Mouse (Mus musculus): Measurements from ENCODE around the gene Rer1. TPM values are rescaled to one million over a fixed set of nuclear protein-coding genes. Genes with fewer than 3 reads are reported as not detected.
A peak's percentile ranks its signal among the peaks of the same experiment; 100 is the strongest.

Gene Rer1
- polyA plus RNA-seq, 1 experiment from 2014 or later: 132 TPM

DNA sequence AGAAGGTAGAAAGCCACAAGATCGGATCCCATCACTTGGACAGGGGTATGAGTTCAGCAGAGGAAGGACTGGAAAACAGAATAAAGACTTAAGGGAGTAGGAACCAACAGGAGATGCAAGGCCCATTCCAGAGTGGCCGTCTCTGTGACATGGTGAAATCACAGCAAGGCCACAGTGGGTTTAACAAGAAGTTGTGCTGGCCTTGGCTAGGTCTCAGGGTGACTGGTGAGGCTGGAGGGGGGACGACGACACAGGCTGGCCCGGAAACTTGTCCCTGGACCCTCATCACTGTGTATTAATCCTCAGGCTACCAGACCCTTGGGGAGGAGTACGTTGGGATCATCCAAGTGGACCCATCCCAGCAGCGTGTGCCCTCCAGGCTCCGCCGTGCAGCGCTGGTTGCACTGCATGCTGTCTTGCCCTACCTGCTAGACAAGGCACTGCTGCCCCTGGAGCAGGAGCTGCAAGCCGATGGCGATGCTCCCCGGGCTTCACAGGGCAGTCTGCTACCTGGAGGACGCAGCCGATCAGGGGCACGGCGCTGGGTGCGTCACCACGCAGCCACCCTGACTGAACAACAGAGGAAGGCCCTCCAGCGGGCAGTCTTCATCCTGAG, 17.7 kb downstream of the Rer1 start:
- H3K36me3 ChIP-seq: peaks cover 51% of the 10 kb centered on the region
- 94% methylated on average over 20 of the region's 20 CpGs for WGBS
- H3K9me3 ChIP-seq: no peaks in the 10 kb centered on the region
- ATAC-seq (ENCODE audit: low FRiP score, low read depth): no peak
- H3K4me1 ChIP-seq: peaks cover 17% of the 10 kb centered on the region
- no peak overlapping the region for H3K27ac ChIP-seq (replicated peaks)
- no peak overlapping the region for H3K4me3 ChIP-seq
- no peaks in the 10 kb centered on the region for H3K27me3 ChIP-seq
- no peak overlapping the region for H3K9ac ChIP-seq (replicated peaks)
- peak overlapping the region; percentile 69; the same call in 1 of the 2 replicates for H3K4me2 ChIP-seq (replicated peaks)

DNA sequence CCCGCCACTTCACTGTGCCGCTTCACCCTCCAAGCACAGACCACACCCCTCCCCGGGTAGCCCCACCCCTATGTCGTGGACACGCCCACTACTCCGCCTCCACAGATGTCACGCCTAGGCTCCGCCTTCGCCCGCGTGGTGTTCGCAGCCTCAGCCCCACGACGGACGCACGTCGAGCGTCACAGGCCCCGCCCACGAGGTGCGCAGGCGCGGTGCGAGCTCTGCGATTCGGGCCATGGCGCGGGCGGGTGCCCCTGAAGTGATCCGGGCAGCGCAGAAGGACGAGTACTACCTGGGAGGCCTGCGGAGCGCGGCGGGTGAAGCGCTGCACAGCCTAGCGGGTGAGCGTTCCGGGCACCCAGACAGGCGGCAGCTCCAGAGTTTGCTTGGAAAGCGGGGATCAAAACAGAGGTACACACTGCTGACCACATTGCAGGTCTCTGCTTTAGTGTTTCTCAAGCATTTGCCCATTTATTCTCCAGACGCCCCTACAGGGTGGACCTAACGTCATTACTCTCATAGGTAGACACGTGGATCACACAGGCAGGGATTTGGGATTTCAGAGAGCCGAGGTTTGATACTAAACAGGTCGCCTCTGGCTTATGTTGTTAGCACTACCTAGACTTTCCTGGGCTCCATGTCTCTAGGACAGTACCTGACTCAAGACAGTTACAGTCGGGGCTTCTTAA, 19.2 kb downstream of the Rer1 start, which contains the start of gene Pex10:
Pex10 (plus strand) TSS at position 183 of the 689 bp plus-strand sequence.
- Histone ChIP-seq H3K4me2 (replicated peaks) (peak within 1 kb of the TSS; percentile 69), H3K9ac (replicated peaks) (peak within 1 kb of the TSS; percentile 73), H3K4me3 (peak within 1 kb of the TSS; percentile 57), H3K9me3 (no peaks in the 10 kb centered on the region), H3K27ac (replicated peaks) (peak within 1 kb of the TSS; percentile 77), H3K4me1 (peaks cover 17% of the 10 kb centered on the region), H3K27me3 (no peaks in the 10 kb centered on the region), H3K36me3 (peaks cover 37% of the 10 kb centered on the region)
- ATAC-seq (ENCODE audit: low FRiP score, low read depth): peak; percentile 90
- 1% methylated on average over 48 of the region's 48 CpGs for WGBS

DNA sequence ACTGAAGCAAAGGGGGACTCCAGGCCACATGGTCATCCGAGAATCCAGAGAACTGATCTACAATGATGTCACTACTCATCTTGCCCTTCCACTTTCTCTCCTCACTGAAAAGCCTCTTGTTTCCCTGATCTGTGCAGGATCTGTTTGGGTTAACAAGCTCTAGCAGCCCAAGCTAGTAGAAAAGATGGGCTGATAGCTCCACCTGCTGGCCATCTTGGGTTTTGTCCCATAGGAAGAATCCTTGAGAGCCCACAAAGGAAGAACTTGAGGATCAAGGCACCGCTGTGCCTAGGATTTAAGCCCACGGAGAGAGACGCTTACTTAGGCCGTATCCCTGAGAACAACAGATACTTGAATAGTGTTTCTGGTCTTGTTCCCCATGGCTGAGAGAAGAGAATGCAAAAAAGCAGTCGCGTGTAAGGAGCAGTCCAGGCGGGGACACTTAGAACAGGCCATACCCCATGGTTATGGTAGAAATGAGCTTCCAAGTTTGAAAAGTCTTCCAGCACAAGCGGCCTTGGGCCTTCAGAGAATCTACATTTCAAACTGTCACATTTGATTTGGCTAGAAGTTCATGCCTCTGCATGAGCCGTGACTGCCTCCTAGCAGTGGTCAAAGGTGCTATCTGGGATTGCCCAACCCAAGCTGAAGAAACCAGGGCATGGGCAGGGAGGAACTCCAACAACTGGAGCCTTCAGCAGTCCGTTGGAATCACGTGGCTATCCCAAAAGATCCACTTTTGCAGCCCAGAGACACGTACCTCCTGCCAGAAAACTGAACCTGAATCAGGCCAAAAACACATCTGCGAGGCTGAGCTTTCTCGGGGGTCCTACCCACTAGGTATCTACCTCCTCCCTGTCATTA, 20.0 kb downstream of the Rer1 start:
- H3K27ac ChIP-seq (replicated peaks): peak overlapping the region; percentile 77
- peak; percentile 55 for ATAC-seq (ENCODE audit: low FRiP score, low read depth)
- H3K27me3 ChIP-seq: no peaks in the 10 kb centered on the region
- H3K9ac ChIP-seq (replicated peaks): peak overlapping the region; percentile 50; the same call in 1 of the 2 replicates
- peaks cover 29% of the 10 kb centered on the region for H3K36me3 ChIP-seq
- H3K9me3 ChIP-seq: no peaks in the 10 kb centered on the region
- H3K4me3 ChIP-seq: peak overlapping the region; percentile 57
- 4% methylated on average over 15 of the region's 15 CpGs for WGBS
- H3K4me1 ChIP-seq: peaks cover 17% of the 10 kb centered on the region
- H3K4me2 ChIP-seq (replicated peaks): peak overlapping the region; percentile 69

DNA sequence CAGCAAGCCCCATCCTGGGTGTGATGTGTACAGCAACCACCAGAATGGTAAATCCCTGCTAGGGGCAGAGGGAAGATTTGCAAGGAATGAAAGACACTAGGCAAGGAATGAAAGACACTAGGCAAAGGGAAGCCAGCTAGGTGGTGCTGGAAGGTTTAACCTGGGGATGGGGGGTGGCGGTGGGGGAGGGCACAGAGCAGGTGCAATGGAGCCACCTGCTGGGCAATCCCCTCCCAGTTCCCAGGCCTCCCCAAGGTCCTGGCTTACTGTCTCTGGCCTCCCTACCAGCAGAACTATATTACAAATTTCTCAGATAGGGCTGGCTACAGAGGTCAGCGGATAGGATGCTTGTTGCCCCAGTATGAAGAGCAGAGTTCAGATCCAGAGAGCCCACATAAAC, 21.7 kb downstream of the Rer1 start:
- no peaks in the 10 kb centered on the region for H3K9me3 ChIP-seq
- H3K27ac ChIP-seq (replicated peaks): no peak overlapping the region
- no peak overlapping the region for H3K9ac ChIP-seq (replicated peaks)
- WGBS: 78% methylated on average over 2 of the region's 2 CpGs
- H3K27me3 ChIP-seq: no peaks in the 10 kb centered on the region
- no peak overlapping the region for H3K4me3 ChIP-seq
- H3K4me1 ChIP-seq: peaks cover 19% of the 10 kb centered on the region
- H3K36me3 ChIP-seq: peaks cover 12% of the 10 kb centered on the region
- no peak for ATAC-seq (ENCODE audit: low FRiP score, low read depth)
- no peak overlapping the region for H3K4me2 ChIP-seq (replicated peaks)

GRCm38 (mm10) chr4:155063895-155064294, 22.3 kb downstream of the Rer1 start:
- Histone ChIP-seq H3K4me2 (replicated peaks) (no peak overlapping the region), H3K27me3 (no peaks in the 10 kb centered on the region), H3K27ac (replicated peaks) (no peak overlapping the region), H3K4me3 (no peak overlapping the region), H3K4me1 (peaks cover 25% of the 10 kb centered on the region), H3K9ac (replicated peaks) (no peak overlapping the region), H3K36me3 (peaks cover 7% of the 10 kb centered on the region), H3K9me3 (no peaks in the 10 kb centered on the region)
- 45% methylated on average over 3 of the region's 3 CpGs for WGBS
- no peak for ATAC-seq (ENCODE audit: low FRiP score, low read depth)

GRCm38 (mm10) chr4:155058325-155058724, 27.9 kb downstream of the Rer1 start:
- Histone ChIP-seq H3K9ac (replicated peaks) (no peak overlapping the region), H3K27ac (replicated peaks) (no peak overlapping the region), H3K36me3 (no peaks in the 10 kb centered on the region), H3K9me3 (no peaks in the 10 kb centered on the region), H3K27me3 (peaks cover 13% of the 10 kb centered on the region), H3K4me1 (peaks cover 30% of the 10 kb centered on the region), H3K4me3 (no peak overlapping the region), H3K4me2 (replicated peaks) (no peak overlapping the region)
- WGBS: 35% methylated on average over 10 of the region's 10 CpGs
- ATAC-seq (ENCODE audit: low FRiP score, low read depth): no peak

DNA sequence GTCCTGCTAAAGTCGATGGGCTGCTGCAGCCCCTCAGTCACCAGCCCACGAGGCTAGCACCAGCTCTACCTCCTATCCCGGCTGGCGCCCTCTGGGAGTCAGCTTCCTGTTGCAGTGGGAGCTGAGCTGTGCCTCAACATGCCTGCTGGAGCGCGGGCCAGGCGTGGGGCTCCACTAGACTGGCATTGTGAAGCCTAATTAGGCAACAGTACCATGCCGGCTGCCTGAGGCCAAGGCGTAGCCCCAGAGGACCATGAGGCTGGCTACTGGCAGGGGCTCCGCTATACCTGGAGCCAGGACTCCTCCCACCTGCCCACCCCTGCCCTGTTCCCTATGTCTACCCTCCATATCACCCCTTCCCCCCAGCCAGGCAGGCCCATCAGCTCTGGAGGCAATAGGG, 29.5 kb downstream of the Rer1 start, which contains the start of gene Plch2:
Plch2 (minus strand) TSS at position 61 of the 400 bp plus-strand sequence.
- Histone ChIP-seq H3K9ac (replicated peaks) (no peak within 1 kb of the TSS; the same call in 1 of the 2 replicates), H3K4me3 (no peak within 1 kb of the TSS), H3K9me3 (no peaks in the 10 kb centered on the region), H3K27me3 (peaks cover 13% of the 10 kb centered on the region), H3K36me3 (no peaks in the 10 kb centered on the region), H3K4me2 (replicated peaks) (no peak within 1 kb of the TSS), H3K4me1 (peaks cover 36% of the 10 kb centered on the region), H3K27ac (replicated peaks) (no peak within 1 kb of the TSS)
- WGBS: 73% methylated on average over 10 of the region's 10 CpGs
- ATAC-seq (ENCODE audit: low FRiP score, low read depth): peak; percentile 35; the same call in 1 of the 2 replicates

- H3K4me2 ChIP-seq (replicated peaks): no peak overlapping the region
- peaks cover 13% of the 10 kb centered on the region for H3K27me3 ChIP-seq
- WGBS: 86% methylated on average over 7 of the region's 7 CpGs
- no peaks in the 10 kb centered on the region for H3K9me3 ChIP-seq
- peaks cover 13% of the 10 kb centered on the region; the same call in 1 of the 2 replicates for H3K4me1 ChIP-seq
- no peak overlapping the region for H3K9ac ChIP-seq (replicated peaks)
- no peak for ATAC-seq (ENCODE audit: low FRiP score, low read depth)
- no peak overlapping the region for H3K4me3 ChIP-seq
- H3K27ac ChIP-seq (replicated peaks): no peak overlapping the region
- H3K36me3 ChIP-seq: no peaks in the 10 kb centered on the region
These were observed 36.1 kb downstream of the Rer1 start for GRCm38 (mm10) chr4:155050116-155050515.

DNA sequence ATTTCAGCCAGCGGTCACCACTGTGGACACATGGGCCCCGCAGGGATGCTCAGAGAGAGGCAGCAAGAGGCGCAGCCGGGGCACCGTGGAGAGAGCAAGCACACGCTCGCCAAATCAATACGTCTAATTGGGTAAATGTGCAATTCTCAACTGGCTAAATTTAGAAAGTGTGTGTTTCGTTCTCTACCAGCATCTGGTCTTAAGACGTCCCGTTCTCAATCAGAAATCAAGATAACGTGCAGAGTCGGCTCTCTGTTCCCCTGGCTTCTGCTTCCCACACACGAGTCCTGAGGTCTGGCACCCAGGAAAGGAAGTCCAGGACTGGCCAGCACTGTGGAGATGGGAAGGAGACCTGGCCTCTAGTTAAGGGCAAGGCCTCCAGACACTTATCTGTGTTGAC, 39.5 kb downstream of the Rer1 start:
- no peaks in the 10 kb centered on the region for H3K9me3 ChIP-seq
- H3K36me3 ChIP-seq: no peaks in the 10 kb centered on the region
- no peak overlapping the region for H3K27ac ChIP-seq (replicated peaks)
- H3K4me2 ChIP-seq (replicated peaks): no peak overlapping the region
- H3K4me1 ChIP-seq: peaks cover 13% of the 10 kb centered on the region
- H3K9ac ChIP-seq (replicated peaks): no peak overlapping the region
- no peak for ATAC-seq (ENCODE audit: low FRiP score, low read depth)
- peaks cover 48% of the 10 kb centered on the region for H3K27me3 ChIP-seq
- 87% methylated on average over 14 of the region's 14 CpGs for WGBS
- H3K4me3 ChIP-seq: no peak overlapping the region

- H3K27ac ChIP-seq (replicated peaks): no peak overlapping the region
- no peak for ATAC-seq (ENCODE audit: low FRiP score, low read depth)
These were observed 42.9 kb downstream of the Rer1 start for GRCm38 (mm10) chr4:155043289-155043625.

GRCm38 (mm10) chr4:155042606-155043288, 43.4 kb downstream of the Rer1 start:
- no peak overlapping the region for H3K27ac ChIP-seq (replicated peaks)

More at GRCm38 (mm10) chr4:155043289-155043625, 42.9 kb downstream of the Rer1 start:
- H3K4me3 ChIP-seq: peak overlapping the region; percentile 50
- H3K9ac ChIP-seq (replicated peaks): peak overlapping the region; percentile 54
- H3K36me3 ChIP-seq: no peaks in the 10 kb centered on the region
- H3K4me1 ChIP-seq: peaks cover 29% of the 10 kb centered on the region
- H3K4me2 ChIP-seq (replicated peaks): peak overlapping the region; percentile 75
- no peaks in the 10 kb centered on the region for H3K9me3 ChIP-seq
- H3K27me3 ChIP-seq: peaks cover 65% of the 10 kb centered on the region
- 1% methylated on average over 25 of the region's 25 CpGs for WGBS

More at GRCm38 (mm10) chr4:155042606-155043288, 43.4 kb downstream of the Rer1 start:
- no peak; the same call in 1 of the 2 replicates for ATAC-seq (ENCODE audit: low FRiP score, low read depth)
- peak overlapping the region; percentile 50 for H3K4me3 ChIP-seq
- peak overlapping the region; percentile 75 for H3K4me2 ChIP-seq (replicated peaks)
- peaks cover 29% of the 10 kb centered on the region for H3K4me1 ChIP-seq
- H3K9ac ChIP-seq (replicated peaks): peak overlapping the region; percentile 54
- H3K9me3 ChIP-seq: no peaks in the 10 kb centered on the region
- H3K27me3 ChIP-seq: peaks cover 65% of the 10 kb centered on the region
- no peaks in the 10 kb centered on the region for H3K36me3 ChIP-seq
- WGBS: under 1% methylated on average over 58 of the region's 65 CpGs

Data from midbrain, embryonic 12.5 days (tissue).